Comparison of ENCODE assay signal across 11 mouse cellular contexts in genomic region chr10:84710827-84711226, GRCm38 (mm10). TPM values are rescaled to one million over a fixed set of nuclear protein-coding genes. Genes with fewer than 3 reads are reported as not detected.
DNase-seq lines count a peak whose midpoint lies in the region; ATAC-seq lines count a peak whose summit lies in the region.
"Had no signal": no experiment of that assay in that cellular context is flagged by ENCODE, and none has a peak within 500 bp of the region (broad histone marks: within the 10 kb centered on the region; RNA-seq: fewer than 3 reads in every experiment).

No protein-coding gene starts in this region.

- peaks cover 78% of the 10 kb centered on the region for H3K4me1 ChIP-seq in forebrain, embryonic 12.5 days
- 0 out of 2 replicates have a peak, but pooled peaks cover 2% of the 10 kb centered on the region for H3K4me1 ChIP-seq in intestine, embryonic 15.5 days (replicated peaks)
- peaks cover 69% of the 10 kb centered on the region for H3K4me1 ChIP-seq in neural tube, embryonic 12.5 days

- no peaks in the 10 kb centered on the region for H3K9me3 ChIP-seq in forebrain, embryonic 12.5 days
- no peaks in the 10 kb centered on the region for H3K9me3 ChIP-seq in intestine, embryonic 15.5 days
- no peaks in the 10 kb centered on the region for H3K9me3 ChIP-seq in neural tube, embryonic 12.5 days
- H3K9me3 ChIP-seq: lung, embryonic 15.5 days had no signal

- H3K36me3 ChIP-seq in forebrain, embryonic 12.5 days (replicated peaks) = peaks cover 10% of the 10 kb centered on the region
- H3K36me3 ChIP-seq in intestine, embryonic 15.5 days = no peaks in the 10 kb centered on the region
- peaks cover 12% of the 10 kb centered on the region; the same call in 1 of the 2 replicates for H3K36me3 ChIP-seq in neural tube, embryonic 12.5 days

- peak; percentile 66 for ATAC-seq in forebrain, embryonic 12.5 days (ENCODE audit: low FRiP score)
- peak; percentile 68 for ATAC-seq in intestine, embryonic 15.5 days
- peak; percentile 77 for ATAC-seq in neural tube, embryonic 12.5 days (ENCODE audit: low FRiP score, low read depth)
- no peak for ATAC-seq in erythroblast, adult 5-6 weeks (replicated peaks; ENCODE audit: low FRiP score, poor library complexity, severe bottlenecking)

- no peak overlapping the region for H3K4me2 ChIP-seq in forebrain, embryonic 12.5 days
- H3K4me2 ChIP-seq in intestine, embryonic 15.5 days (replicated peaks) = no peak overlapping the region
- no peak overlapping the region for H3K4me2 ChIP-seq in neural tube, embryonic 12.5 days (replicated peaks)
- H3K4me2 ChIP-seq: lung, embryonic 15.5 days had no signal

- WGBS in forebrain, embryonic 12.5 days = 7% methylated on average over 4 of the region's 4 CpGs
- WGBS in intestine, embryonic 15.5 days = 20% methylated on average over 4 of the region's 4 CpGs
- 8% methylated on average over 4 of the region's 4 CpGs for WGBS in neural tube, embryonic 12.5 days

- no peak overlapping the region for H3K4me3 ChIP-seq in forebrain, embryonic 12.5 days (replicated peaks)
- H3K4me3 ChIP-seq in intestine, embryonic 15.5 days (replicated peaks) = no peak overlapping the region
- no peak overlapping the region for H3K4me3 ChIP-seq in neural tube, embryonic 12.5 days
- H3K4me3 ChIP-seq: lung, embryonic 15.5 days had no signal

- H3K27ac ChIP-seq in forebrain, embryonic 12.5 days = no peak overlapping the region; the same call in 1 of the 2 replicates
- H3K27ac ChIP-seq in intestine, embryonic 15.5 days = no peak overlapping the region
- H3K27ac ChIP-seq in neural tube, embryonic 12.5 days = no peak overlapping the region
- H3K27ac ChIP-seq: stomach, postnatal 0 days had no signal

- DNase-seq in embryo, embryonic 11 days = peak; percentile 77
- DNase-seq in layer of hippocampus, adult 9-11 months = no peak
- no peak for DNase-seq in cerebellum, adult 8-10 months
- DNase-seq: left cerebral cortex, postnatal 4 days had no signal

- H3K9ac ChIP-seq in forebrain, embryonic 12.5 days = no peak overlapping the region
- H3K9ac ChIP-seq in intestine, embryonic 15.5 days = no peak overlapping the region
- no peak overlapping the region for H3K9ac ChIP-seq in neural tube, embryonic 12.5 days
- H3K9ac ChIP-seq: lung, embryonic 15.5 days had no signal

- H3K27me3 ChIP-seq in forebrain, embryonic 12.5 days = peaks cover 50% of the 10 kb centered on the region
- H3K27me3 ChIP-seq in intestine, embryonic 15.5 days (replicated peaks) = no peaks in the 10 kb centered on the region
- H3K27me3 ChIP-seq in neural tube, embryonic 12.5 days (replicated peaks) = no peaks in the 10 kb centered on the region
- H3K27me3 ChIP-seq: lung, embryonic 15.5 days had no signal

RNA-seq across cellular contexts. Expression of gene Rfx4, which starts 45.0 kb away (rescaled TPM):
- polyA plus RNA-seq in forebrain, embryonic 12.5 days (2016; fragmentation: Nextera tagmentation; extraction: Ambion mirVana) = 24.8 and 26.5 TPM in 2 replicates
- not detected in 2 replicates for polyA plus RNA-seq in intestine, embryonic 15.5 days (2015; fragmentation: Nextera tagmentation; extraction: Ambion mirVana)
- polyA plus RNA-seq in neural tube, embryonic 12.5 days (2016; fragmentation: Nextera tagmentation; extraction: Ambion mirVana) = 40.6 and 46.0 TPM in 2 replicates
- 0.77 TPM in 1 of 2 replicates, not detected in the other for total RNA-seq in erythroblast, adult 5-6 weeks (2015; ENCODE audit: low replicate concordance)
- not detected in 2 replicates for total RNA-seq in erythroblast, adult 5-6 weeks (2017; ENCODE audit: low replicate concordance)
- polyA plus RNA-seq: heart, embryonic 14.5 days; lung, embryonic 15.5 days; stomach, postnatal 0 days had no signal

Comparison
In these comparisons a context has a peak if more than half of its experiments do, and no peak if none do; other contexts are left out.
1. RNA of gene Rfx4, which starts 45.0 kb away (polyA plus RNA-seq): 40.6 to 46.0 TPM in neural tube, embryonic 12.5 days and 24.8 to 26.5 TPM in forebrain, embryonic 12.5 days; not detected in intestine, embryonic 15.5 days; every median in the first group is over 10 times any median in the second.